Mouse (Mus musculus): ENCODE data around the gene Sesn1. TPM values are rescaled to one million over a fixed set of nuclear protein-coding genes. Genes with fewer than 3 reads are reported as not detected.
A peak's percentile ranks its signal among the peaks of the same experiment; 100 is the strongest.
"Not testable (repeated sequence)": the region's sequence is repeated elsewhere in the genome, so short reads cannot be mapped to it uniquely, and the experiment has no call there.

The Sesn1 gene
- polyA plus RNA-seq, 1 experiment: 9.7 TPM

DNA sequence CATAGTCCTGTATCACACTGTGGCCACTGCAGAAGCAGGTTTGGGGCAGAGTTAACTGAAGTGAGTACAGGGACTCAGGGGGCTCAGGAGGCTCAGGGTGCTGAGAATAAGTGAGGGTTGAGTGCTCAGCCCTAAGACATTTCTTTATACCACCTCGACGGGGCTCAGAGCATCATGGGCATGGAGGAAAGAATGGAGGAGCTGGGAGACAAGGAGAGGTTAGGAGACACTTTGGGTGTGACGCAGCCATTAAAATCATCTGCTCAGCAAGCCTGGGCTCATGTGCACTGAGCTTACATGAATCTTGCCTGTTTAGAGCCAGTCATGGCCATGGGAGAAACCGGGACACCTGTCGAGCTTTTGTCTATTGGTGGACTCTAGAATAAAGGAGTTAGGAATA is 10.7 kb downstream of the Sesn1 start:
- H3K4me3 ChIP-seq: no peak overlapping the region
- no peak overlapping the region for H3ac ChIP-seq (ENCODE audit: control insufficient read depth, insufficient read length)
- no peaks in the 10 kb centered on the region for H3K36me3 ChIP-seq (ENCODE audit: control insufficient read depth, insufficient read depth)
- H3K27me3 ChIP-seq (ENCODE audit: control insufficient read depth, insufficient read depth, insufficient read length): no peaks in the 10 kb centered on the region
- TF ChIP-seq TCF12 (IDR thresholded peaks at IDR 0.05; ENCODE audit: insufficient read depth, poor library complexity, severe bottlenecking) (no peak), POLR2A (IDR thresholded peaks at IDR 0.05; ENCODE audit: insufficient read length, low read depth) (no peak)
- no peak overlapping the region for H3K4me2 ChIP-seq (ENCODE audit: low read depth)
- peaks cover 38% of the 10 kb centered on the region for H3K79me2 ChIP-seq (ENCODE audit: control insufficient read depth, insufficient read depth)

- no peaks in the 10 kb centered on the region for H3K36me3 ChIP-seq (ENCODE audit: control insufficient read depth, insufficient read depth)
- no peaks in the 10 kb centered on the region for H3K27me3 ChIP-seq (ENCODE audit: control insufficient read depth, insufficient read depth, insufficient read length)
- no peak overlapping the region for H3K4me2 ChIP-seq (ENCODE audit: low read depth)
- H3K4me3 ChIP-seq: no peak overlapping the region
- no peak overlapping the region for H3ac ChIP-seq (ENCODE audit: control insufficient read depth, insufficient read length)
- TF ChIP-seq POLR2A (IDR thresholded peaks at IDR 0.05; ENCODE audit: insufficient read length, low read depth) (no peak), POLR2AphosphoS2 (IDR thresholded peaks at IDR 0.05; ENCODE audit: insufficient read length, low read depth) (no peak), E2F4 (IDR thresholded peaks at IDR 0.05; ENCODE audit: insufficient read depth) (no peak), REST (IDR thresholded peaks at IDR 0.05; ENCODE audit: insufficient read depth, insufficient read length) (no peak), CEBPB (IDR thresholded peaks at IDR 0.05; ENCODE audit: insufficient read depth, poor library complexity, severe bottlenecking) (no peak), SRF (IDR thresholded peaks at IDR 0.05; ENCODE audit: control insufficient read depth, insufficient read length, low read depth) (no peak), MAX (IDR thresholded peaks at IDR 0.05; ENCODE audit: low read depth) (no peak), TCF3 (IDR thresholded peaks at IDR 0.05; ENCODE audit: insufficient read length, low read depth) (no peak), MYOG (IDR thresholded peaks at IDR 0.05; ENCODE audit: control insufficient read depth in 1 of 3, insufficient read depth in 1 of 3, insufficient read length in 2 of 3, low read depth in 2 of 3) (no peak), TCF12 (IDR thresholded peaks at IDR 0.05; ENCODE audit: insufficient read depth, poor library complexity, severe bottlenecking) (no peak), USF1 (IDR thresholded peaks at IDR 0.05; ENCODE audit: low read depth) (no peak), MYOD1 (IDR thresholded peaks at IDR 0.05; ENCODE audit: control insufficient read depth in 1 of 3, insufficient read length in 2 of 3, low read depth in 2 of 3) (no peak)
- peaks cover 34% of the 10 kb centered on the region for H3K79me2 ChIP-seq (ENCODE audit: control insufficient read depth, insufficient read depth)
Observed at GRCm38 (mm10) chr10:41821171-41821570, 11.4 kb downstream of the Sesn1 start.

DNA sequence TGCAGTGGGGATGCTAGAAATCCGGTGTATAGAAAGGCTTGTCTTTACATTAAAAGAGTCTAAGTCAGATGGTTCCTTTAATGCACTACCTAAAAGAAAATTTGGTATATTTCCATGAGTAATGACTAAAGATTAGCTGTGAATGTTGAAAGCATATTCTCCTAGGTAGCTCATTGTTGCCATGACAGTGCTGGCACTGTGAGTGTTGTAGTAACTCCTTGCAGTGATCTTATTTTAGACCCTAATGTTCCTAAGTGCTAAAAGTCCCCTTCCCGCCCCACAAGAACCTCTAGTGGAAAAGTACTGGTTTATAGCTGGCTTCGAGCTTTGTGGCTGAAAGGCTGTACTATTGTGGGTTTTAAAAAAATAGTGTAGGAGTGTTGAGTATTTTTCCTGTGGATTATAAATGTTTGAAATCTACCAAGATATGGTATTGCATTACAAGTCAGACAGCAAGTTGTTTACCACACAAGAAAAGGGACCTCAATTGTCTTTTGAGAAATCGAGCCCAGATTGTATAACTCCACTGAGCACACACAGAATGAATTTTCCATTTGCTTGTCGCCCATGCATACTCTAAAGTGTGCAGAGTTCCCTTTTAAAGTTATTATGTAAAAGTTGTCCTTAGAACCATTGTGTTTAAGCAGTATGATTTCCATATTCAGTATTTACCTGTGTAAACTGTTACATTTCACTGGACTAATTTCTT is 13.0 kb downstream of the Sesn1 start:
- no peak for TF ChIP-seq MYOD1 (IDR thresholded peaks at IDR 0.05; ENCODE audit: control insufficient read depth in 1 of 3, insufficient read length in 2 of 3, low read depth in 2 of 3)
- no peak for TF ChIP-seq POLR2A (IDR thresholded peaks at IDR 0.05; ENCODE audit: insufficient read length, low read depth)
- no peak for TF ChIP-seq USF1 (IDR thresholded peaks at IDR 0.05; ENCODE audit: low read depth)
- no peak for TF ChIP-seq E2F4 (IDR thresholded peaks at IDR 0.05; ENCODE audit: insufficient read depth)
- no peak for TF ChIP-seq CEBPB (IDR thresholded peaks at IDR 0.05; ENCODE audit: insufficient read depth, poor library complexity, severe bottlenecking)
- TF ChIP-seq SRF (IDR thresholded peaks at IDR 0.05; ENCODE audit: control insufficient read depth, insufficient read length, low read depth): no peak
- Histone ChIP-seq H3K79me2 (ENCODE audit: control insufficient read depth, insufficient read depth) (peaks cover 26% of the 10 kb centered on the region), H3ac (ENCODE audit: control insufficient read depth, insufficient read length) (no peak overlapping the region), H3K4me3 (no peak overlapping the region), H3K36me3 (ENCODE audit: control insufficient read depth, insufficient read depth) (no peaks in the 10 kb centered on the region), H3K4me2 (ENCODE audit: low read depth) (peak overlapping the region; percentile 41), H3K27me3 (ENCODE audit: control insufficient read depth, insufficient read depth, insufficient read length) (no peaks in the 10 kb centered on the region)

DNA sequence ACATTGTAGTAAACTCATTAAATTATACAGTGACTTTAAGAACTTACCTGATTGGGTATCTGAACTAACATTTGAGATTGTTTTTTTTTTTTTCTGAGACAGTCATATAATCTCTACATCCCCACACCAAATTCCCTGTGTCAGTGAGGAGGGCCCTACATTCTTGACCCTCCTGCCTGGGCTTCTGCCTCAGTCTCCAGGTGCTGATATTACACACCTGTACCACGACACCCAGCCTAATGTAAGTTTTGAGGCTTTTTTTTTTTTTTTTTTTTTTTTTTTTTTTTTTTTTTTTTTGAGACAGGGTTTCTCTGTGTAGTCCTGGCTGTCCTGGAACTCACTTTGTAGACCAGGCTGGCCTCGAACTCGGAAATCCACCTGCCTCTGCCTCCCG is 13.5 kb downstream of the Sesn1 start:
- not testable (repeated sequence) for H3K36me3 ChIP-seq (ENCODE audit: control insufficient read depth, insufficient read depth); H3ac ChIP-seq (ENCODE audit: control insufficient read depth, insufficient read length); H3K4me3 ChIP-seq; H3K27me3 ChIP-seq (ENCODE audit: control insufficient read depth, insufficient read depth, insufficient read length)
- Histone ChIP-seq H3K4me2 (ENCODE audit: low read depth) (peak overlapping the region; percentile 41), H3K79me2 (ENCODE audit: control insufficient read depth, insufficient read depth) (peaks cover 26% of the 10 kb centered on the region)

- no peak for TF ChIP-seq POLR2A (IDR thresholded peaks at IDR 0.05; ENCODE audit: insufficient read length, low read depth)
- no peak for TF ChIP-seq E2F4 (IDR thresholded peaks at IDR 0.05; ENCODE audit: insufficient read depth)
- no peak for TF ChIP-seq MYOG (IDR thresholded peaks at IDR 0.05; ENCODE audit: control insufficient read depth in 1 of 3, insufficient read depth in 1 of 3, insufficient read length in 2 of 3, low read depth in 2 of 3)
- no peak for TF ChIP-seq TCF12 (IDR thresholded peaks at IDR 0.05; ENCODE audit: insufficient read depth, poor library complexity, severe bottlenecking)
- Histone ChIP-seq H3K79me2 (ENCODE audit: control insufficient read depth, insufficient read depth) (peaks cover 26% of the 10 kb centered on the region), H3K27me3 (ENCODE audit: control insufficient read depth, insufficient read depth, insufficient read length) (no peaks in the 10 kb centered on the region), H3K36me3 (ENCODE audit: control insufficient read depth, insufficient read depth) (no peaks in the 10 kb centered on the region), H3K4me2 (ENCODE audit: low read depth) (no peak overlapping the region), H3ac (ENCODE audit: control insufficient read depth, insufficient read length) (no peak overlapping the region), H3K4me3 (no peak overlapping the region)
Observed at GRCm38 (mm10) chr10:41823916-41824315, 14.2 kb downstream of the Sesn1 start.

GRCm38 (mm10) chr10:41825041-41825440 is 15.3 kb downstream of the Sesn1 start:
- H3K4me2 ChIP-seq (ENCODE audit: low read depth): no peak overlapping the region
- H3K36me3 ChIP-seq (ENCODE audit: control insufficient read depth, insufficient read depth): no peaks in the 10 kb centered on the region
- no peak overlapping the region for H3ac ChIP-seq (ENCODE audit: control insufficient read depth, insufficient read length)
- H3K27me3 ChIP-seq (ENCODE audit: control insufficient read depth, insufficient read depth, insufficient read length): no peaks in the 10 kb centered on the region
- no peak for TF ChIP-seq USF1 (IDR thresholded peaks at IDR 0.05; ENCODE audit: low read depth)
- no peak for TF ChIP-seq POLR2AphosphoS2 (IDR thresholded peaks at IDR 0.05; ENCODE audit: insufficient read length, low read depth)
- TF ChIP-seq MYOD1 (IDR thresholded peaks at IDR 0.05; ENCODE audit: control insufficient read depth in 1 of 3, insufficient read length in 2 of 3, low read depth in 2 of 3): no peak
- TF ChIP-seq TCF12 (IDR thresholded peaks at IDR 0.05; ENCODE audit: insufficient read depth, poor library complexity, severe bottlenecking): no peak
- TF ChIP-seq REST (IDR thresholded peaks at IDR 0.05; ENCODE audit: insufficient read depth, insufficient read length): no peak
- TF ChIP-seq MYOG (IDR thresholded peaks at IDR 0.05; ENCODE audit: control insufficient read depth in 1 of 3, insufficient read depth in 1 of 3, insufficient read length in 2 of 3, low read depth in 2 of 3): no peak
- TF ChIP-seq E2F4 (IDR thresholded peaks at IDR 0.05; ENCODE audit: insufficient read depth): no peak
- TF ChIP-seq MAX (IDR thresholded peaks at IDR 0.05; ENCODE audit: low read depth): no peak
- TF ChIP-seq SRF (IDR thresholded peaks at IDR 0.05; ENCODE audit: control insufficient read depth, insufficient read length, low read depth): no peak
- TF ChIP-seq CEBPB (IDR thresholded peaks at IDR 0.05; ENCODE audit: insufficient read depth, poor library complexity, severe bottlenecking): no peak
- TF ChIP-seq POLR2A (IDR thresholded peaks at IDR 0.05; ENCODE audit: insufficient read length, low read depth): no peak
- TF ChIP-seq TCF3 (IDR thresholded peaks at IDR 0.05; ENCODE audit: insufficient read length, low read depth): no peak
- no peak overlapping the region for H3K4me3 ChIP-seq
- H3K79me2 ChIP-seq (ENCODE audit: control insufficient read depth, insufficient read depth): peaks cover 23% of the 10 kb centered on the region

All from myocyte (in vitro differentiated cells).